Mouse (Mus musculus) CH12.LX (cell line): ENCODE measurements around the gene Qk. TPM values are rescaled to one million over a fixed set of nuclear protein-coding genes. Genes with fewer than 3 reads are reported as not detected.

Experiments
- DNase-seq: peaks from one replicate; pipeline ENCODE4 v3.0.0-alpha.2; 2013; ENCODE audit errors: extremely low read depth
- H3K27ac ChIP-seq: 2 replicates; pipeline ENCODE4 v1.5.1; 2012; ENCODE audit warnings: low read depth, mild to moderate bottlenecking, control low read depth, moderate library complexity; ENCODE audit not compliant: insufficient read depth
- H3K27me3 ChIP-seq: replicated peaks from 2 replicates; pipeline ENCODE3; 2012; ENCODE audit warnings: inconsistent platforms
- H3K36me3 ChIP-seq, 2 experiments: replicated peaks in 1 of 2; 2 replicates each; pipeline versions ENCODE3 to v1.6.1; 2012; ENCODE audit warnings: inconsistent platforms in 1 of 2, low read length in 1 of 2, mild to moderate bottlenecking in 1 of 2, mixed read lengths in 1 of 2, moderate library complexity in 1 of 2; ENCODE audit not compliant: control insufficient read depth in 1 of 2, insufficient read depth in 1 of 2
- H3K4me1 ChIP-seq, 2 experiments: 2 replicates each; pipeline ENCODE4 v1.6.1; 2012; ENCODE audit warnings: inconsistent platforms in 1 of 2, moderate library complexity in 1 of 2; ENCODE audit not compliant: insufficient read depth in 2 of 2, control insufficient read depth in 1 of 2
- H3K4me2 ChIP-seq: 2 replicates; pipeline ENCODE4 v1.6.1; 2012; ENCODE audit warnings: low read depth, mild to moderate bottlenecking, control low read depth; ENCODE audit not compliant: poor library complexity, insufficient read depth, severe bottlenecking
- H3K4me3 ChIP-seq, 3 experiments: fragments of 150-350 bp in 1 of 3; sonication (generic) in 1 of 3; replicated peaks in 1 of 3; 2 replicates each; pipeline versions ENCODE3 to v1.5.1; 2011 to 2012; ENCODE audit warnings: low read depth in 2 of 3, low read length in 2 of 3, mild to moderate bottlenecking in 2 of 3, moderate library complexity in 2 of 3, control low read depth in 1 of 3, improper control_type of control experiment in 1 of 3, inconsistent platforms in 1 of 3, mixed read lengths in 1 of 3; ENCODE audit not compliant: poor library complexity in 1 of 3
- H3K79me2 ChIP-seq: replicated peaks from 2 replicates; pipeline ENCODE4 v1.6.1; 2012; ENCODE audit warnings: mild to moderate bottlenecking, moderate library complexity; ENCODE audit not compliant: control insufficient read depth, poor library complexity, insufficient read depth, severe bottlenecking; ENCODE audit errors: extremely low read depth
- H3K9ac ChIP-seq: 2 replicates; pipeline ENCODE4 v1.6.1; 2012; ENCODE audit warnings: low read depth, mild to moderate bottlenecking, control low read depth, moderate library complexity; ENCODE audit not compliant: insufficient read depth
- H3K9me3 ChIP-seq: replicated peaks from 2 replicates; pipeline ENCODE3; 2012; ENCODE audit warnings: low read length, inconsistent platforms, mixed read lengths
- CHD1 ChIP-seq: IDR thresholded peaks from 2 replicates; pipeline ENCODE4 v1.6.1; 2012; ENCODE audit warnings: low read depth, low read length, improper control_type of control experiment, inconsistent platforms
- CHD2 ChIP-seq: IDR thresholded peaks from 2 replicates; pipeline ENCODE4 v1.6.1; 2011; ENCODE audit warnings: low read length, improper control_type of control experiment
- GABPA ChIP-seq: IDR thresholded peaks from 2 replicates; pipeline ENCODE4 v1.6.1; 2012; ENCODE audit warnings: low read depth, low read length, improper control_type of control experiment, inconsistent platforms; ENCODE audit not compliant: insufficient replicate concordance
- IRF4 ChIP-seq: IDR thresholded peaks from 2 replicates; pipeline ENCODE4 v1.6.1; 2014; ENCODE audit warnings: low read depth, mild to moderate bottlenecking, inconsistent platforms, low read length, improper control_type of control experiment
- JUND ChIP-seq: conservative IDR thresholded peaks from 2 replicates; pipeline ENCODE4 v1.6.1; 2011; ENCODE audit warnings: low read depth, low read length, improper control_type of control experiment
- KAT2A ChIP-seq: IDR thresholded peaks from 2 replicates; pipeline ENCODE4 v1.6.1; 2012; ENCODE audit warnings: low read length, improper control_type of control experiment, inconsistent platforms; ENCODE audit not compliant: insufficient replicate concordance
- MAFK ChIP-seq: IDR thresholded peaks from 2 replicates; pipeline ENCODE4 v1.6.1; 2011; ENCODE audit warnings: low read length, improper control_type of control experiment; ENCODE audit not compliant: insufficient replicate concordance
- MAZ ChIP-seq: IDR thresholded peaks from 2 replicates; pipeline ENCODE4 v1.6.1; 2012; ENCODE audit warnings: low read depth, mild to moderate bottlenecking, inconsistent platforms, low read length, improper control_type of control experiment, moderate library complexity
- MEF2A ChIP-seq: IDR thresholded peaks from 2 replicates; pipeline ENCODE4 v1.6.1; 2014; ENCODE audit warnings: low read depth, mild to moderate bottlenecking, inconsistent platforms, low read length, improper control_type of control experiment, borderline replicate concordance
- MXI1 ChIP-seq: IDR thresholded peaks from 2 replicates; pipeline ENCODE4 v1.6.1; 2011; ENCODE audit warnings: mild to moderate bottlenecking, low read depth, low read length, improper control_type of control experiment
- MYC ChIP-seq: IDR thresholded peaks from 2 replicates; pipeline ENCODE4 v1.6.1; 2011; ENCODE audit warnings: low read depth, mild to moderate bottlenecking, improper control_type of control experiment, low read length
- NELFE ChIP-seq: IDR thresholded peaks from 2 replicates; pipeline ENCODE4 v1.6.1; 2011; ENCODE audit warnings: low read depth, low read length, improper control_type of control experiment
- NRF1 ChIP-seq: IDR thresholded peaks from 2 replicates; pipeline ENCODE4 v1.6.1; 2014; ENCODE audit warnings: low read depth, mild to moderate bottlenecking, inconsistent platforms, low read length, improper control_type of control experiment, moderate library complexity
- PAX5 ChIP-seq: IDR thresholded peaks from 2 replicates; pipeline ENCODE4 v1.6.1; 2012; ENCODE audit warnings: low read length, inconsistent platforms, mixed read lengths
- POLR2AphosphoS2 ChIP-seq: IDR thresholded peaks from 2 replicates; pipeline ENCODE4 v1.6.1; 2011; ENCODE audit warnings: low read depth, low read length, improper control_type of control experiment
- RAD21 ChIP-seq: IDR thresholded peaks from 2 replicates; pipeline ENCODE4 v1.6.1; 2011; ENCODE audit warnings: low read depth, mild to moderate bottlenecking, low read length, improper control_type of control experiment, moderate library complexity
- TBP ChIP-seq: conservative IDR thresholded peaks from 2 replicates; pipeline ENCODE4 v1.6.1; 2011; ENCODE audit warnings: low read depth, low read length, improper control_type of control experiment
- USF1 ChIP-seq: IDR thresholded peaks from 2 replicates; pipeline ENCODE4 v1.6.1; 2014; ENCODE audit warnings: low read depth, mild to moderate bottlenecking, inconsistent platforms, low read length, improper control_type of control experiment
- USF2 ChIP-seq: conservative IDR thresholded peaks from 2 replicates; pipeline ENCODE4 v1.6.1; 2011; ENCODE audit warnings: low read depth, low read length, improper control_type of control experiment
- ZC3H11A ChIP-seq: IDR thresholded peaks from 2 replicates; pipeline ENCODE4 v1.6.1; 2012; ENCODE audit warnings: low read depth, mild to moderate bottlenecking, inconsistent platforms, low read length, improper control_type of control experiment
- ZMIZ1 ChIP-seq: IDR thresholded peaks from 2 replicates; pipeline ENCODE4 v1.6.1; 2012; ENCODE audit warnings: low read depth, mild to moderate bottlenecking, inconsistent platforms, low read length, improper control_type of control experiment
- ZNF384 ChIP-seq: IDR thresholded peaks from 2 replicates; pipeline ENCODE4 v1.6.1; 2012; ENCODE audit warnings: low read depth, low read length, improper control_type of control experiment, inconsistent platforms
- dilution Hi-C: fragments of 300-500 bp; cut with MboI; formaldehyde crosslinking; loops from 2 replicates; pipeline ENCODE4 v1.14.3; 2020; ENCODE audit warnings: low sequenced_read_pairs; ENCODE audit not compliant: extremely low pct_unique_long_range_greater_than_20kb, extremely low pct_ligation_motif_present
- in situ Hi-C: fragments of 300-500 bp; cut with MboI; formaldehyde crosslinking; loops from 3 replicates; pipeline ENCODE4 v1.14.3; 2019; ENCODE audit warnings: low sequenced_read_pairs, low pct_ligation_motif_present, low pct_unique_long_range_greater_than_20kb, mixed read lengths
- polyA plus RNA-seq: library from polyadenylated mRNA; unstranded; fragments of >175 nt; gene quantifications from 2 replicates; pipeline ENCODE4 v1.2.1, GENCODE M21; 2012; ENCODE audit warnings: low read depth; ENCODE audit not compliant: insufficient read length
- total RNA-seq, 2 experiments: library from RNA; depleted of rRNA; stranded (reverse); fragments of 300-350 nt in 1 of 2; fragments of >200 nt in 1 of 2; gene quantifications; 2 replicates each; pipeline ENCODE4 v1.2.3; 2012 to 2014

The Qk gene
- total and polyA plus RNA-seq, 3 experiments = 22.2 to 51.4 (median 29.3) TPM

- H3K4me2 ChIP-seq = no peak overlapping the region
- TF ChIP-seq GABPA = no peak
- TF ChIP-seq USF1 = no peak
- no peak for TF ChIP-seq MEF2A
- TF ChIP-seq ZMIZ1 = no peak
- TF ChIP-seq NRF1 = no peak
- TF ChIP-seq TBP = no peak
- H3K27ac ChIP-seq = no peak overlapping the region
- H3K9ac ChIP-seq = no peak overlapping the region
- dilution Hi-C loops (no loop called here), in situ Hi-C loops (no loop called here)
- H3K9me3 ChIP-seq = peaks cover 2% of the 10 kb centered on the region
- no peaks in the 10 kb centered on the region for H3K79me2 ChIP-seq
- H3K4me1 ChIP-seq = no peaks in the 10 kb centered on the region
- DNase-seq = no peak
- no peaks in the 10 kb centered on the region for H3K27me3 ChIP-seq
- no peak overlapping the region for H3K4me3 ChIP-seq
- H3K36me3 ChIP-seq = peaks cover 0 to 10% of the 10 kb centered on the region in 2 experiments
Observed at GRCm38 (mm10) chr17:10195703-10196102, 124.0 kb downstream of the Qk start.

- Histone ChIP-seq H3K27me3 (no peaks in the 10 kb centered on the region), H3K79me2 (no peaks in the 10 kb centered on the region), H3K9me3 (no peaks in the 10 kb centered on the region), H3K4me1 (no peaks in the 10 kb centered on the region), H3K36me3 (no peaks in the 10 kb centered on the region), H3K27ac (no peak overlapping the region), H3K9ac (no peak overlapping the region), H3K4me3 (no peak overlapping the region), H3K4me2 (no peak overlapping the region)
- in situ Hi-C loops (no loop called here), dilution Hi-C loops (no loop called here)
- DNase-seq = no peak
- no peak for TF ChIP-seq NELFE
- TF ChIP-seq USF1 = no peak
- no peak for TF ChIP-seq ZC3H11A
- TF ChIP-seq RAD21 = no peak
- TF ChIP-seq MYC = no peak
- no peak for TF ChIP-seq ZNF384
- TF ChIP-seq CHD1 = no peak
- TF ChIP-seq, all 38 proteins: peak for 0
Observed at GRCm38 (mm10) chr17:10190857-10191256, 128.8 kb downstream of the Qk start.

GRCm38 (mm10) chr17:10188481-10188880 lies 131.2 kb downstream of the Qk start:
- TF ChIP-seq KAT2A (no peak), USF2 (no peak), ZNF384 (no peak), RAD21 (no peak), MXI1 (no peak), TBP (no peak), CHD2 (no peak), JUND (no peak), IRF4 (no peak), PAX5 (no peak), MAZ (no peak), POLR2AphosphoS2 (no peak), MAFK (no peak)
- H3K9ac ChIP-seq = no peak overlapping the region
- in situ Hi-C loops = no loop called here

More at GRCm38 (mm10) chr17:10188481-10188880, 131.2 kb downstream of the Qk start:
- dilution Hi-C loops = no loop called here
- no peaks in the 10 kb centered on the region for H3K79me2 ChIP-seq
- no peak for DNase-seq
- H3K4me1 ChIP-seq = no peaks in the 10 kb centered on the region
- H3K36me3 ChIP-seq = no peaks in the 10 kb centered on the region
- H3K27ac ChIP-seq = no peak overlapping the region
- no peaks in the 10 kb centered on the region for H3K9me3 ChIP-seq
- no peaks in the 10 kb centered on the region for H3K27me3 ChIP-seq
- H3K4me3 ChIP-seq = no peak overlapping the region
- H3K4me2 ChIP-seq = no peak overlapping the region
